Mouse (Mus musculus) liver, adult (tissue): ENCODE measurements around the gene Slco1a5.

ENCODE experiments used
- GATA4 ChIP-seq: IDR thresholded peaks from 2 replicates; pipeline ENCODE4 v1.6.1; 2014; ENCODE audit warnings: mild to moderate bottlenecking, low read length; ENCODE audit not compliant: insufficient replicate concordance

The Slco1a5 gene

GRCm38 (mm10) chr6:142329201-142329600 is 6.4 kb upstream of the Slco1a5 start:
- TF ChIP-seq GATA4: no peak

GRCm38 (mm10) chr6:142326598-142326997 is 3.8 kb upstream of the Slco1a5 start:
- no peak for TF ChIP-seq GATA4

DNA sequence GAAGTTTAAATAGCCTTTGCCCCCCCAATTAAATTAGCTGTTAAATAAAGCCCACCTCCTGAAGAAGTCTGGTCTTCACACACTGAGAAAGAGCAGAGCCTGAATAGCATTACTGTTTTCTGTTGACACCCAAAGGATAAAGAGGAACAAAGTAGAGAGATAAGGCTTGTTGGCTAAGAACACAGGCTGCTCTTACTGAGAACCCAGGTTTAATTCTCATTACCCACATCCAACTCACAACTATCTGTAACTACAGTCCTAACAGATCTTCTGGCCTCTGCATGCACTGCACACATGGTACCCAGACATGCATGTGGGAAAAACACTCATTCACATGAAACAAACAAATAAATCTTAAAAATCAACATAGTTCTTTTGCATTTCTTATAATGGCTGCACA is 5.7 kb downstream of the Slco1a5 start:
- no peak for TF ChIP-seq GATA4

GRCm38 (mm10) chr6:142314285-142314684 is 8.5 kb downstream of the Slco1a5 start:
- no peak for TF ChIP-seq GATA4

GRCm38 (mm10) chr6:142305076-142305475 is 17.7 kb downstream of the Slco1a5 start:
- TF ChIP-seq GATA4: no peak

- TF ChIP-seq GATA4: no peak
These were observed 24.7 kb downstream of the Slco1a5 start, which contains the start of gene Iapp for GRCm38 (mm10) chr6:142298098-142298497. Gene Iapp (plus strand): TSS chr6:142298423.

DNA sequence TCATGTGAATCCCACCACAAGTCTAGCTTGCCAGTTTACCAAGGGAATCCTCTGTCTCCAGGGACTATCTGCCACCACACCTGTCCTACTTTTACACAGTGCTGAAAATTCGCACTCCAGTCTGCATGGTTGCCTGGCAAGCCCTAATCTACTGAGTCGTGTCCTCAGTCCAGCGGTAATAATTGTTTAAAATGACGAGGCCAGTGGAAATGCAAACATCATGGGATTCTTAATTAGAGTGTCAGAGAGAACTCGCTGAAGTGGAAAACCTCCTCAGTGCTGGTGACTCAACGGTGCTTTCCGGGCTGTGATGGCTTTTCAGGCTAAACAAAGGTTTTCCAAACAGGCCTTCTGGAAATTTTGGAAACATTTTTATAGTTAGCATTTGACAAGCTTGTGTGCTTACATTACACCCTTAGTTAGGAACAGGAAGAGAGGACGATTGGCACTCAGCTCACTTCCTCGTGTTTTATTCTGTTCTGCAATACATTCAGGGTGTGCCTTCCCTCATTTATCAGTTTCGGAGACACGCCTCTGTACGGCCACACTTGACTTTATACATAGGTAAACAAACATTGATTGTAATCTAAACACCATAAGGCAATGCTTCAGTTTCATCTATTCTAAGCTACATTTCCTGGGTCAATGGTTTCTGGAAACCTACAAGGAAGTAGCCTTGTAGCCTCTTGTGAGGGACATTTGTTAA is 33.2 kb downstream of the Slco1a5 start:
- no peak for TF ChIP-seq GATA4

GRCm38 (mm10) chr6:142275721-142276442 is 46.9 kb downstream of the Slco1a5 start:
- no peak for TF ChIP-seq GATA4

- TF ChIP-seq GATA4: no peak
These were observed 77.7 kb downstream of the Slco1a5 start for GRCm38 (mm10) chr6:142245065-142245464.

DNA sequence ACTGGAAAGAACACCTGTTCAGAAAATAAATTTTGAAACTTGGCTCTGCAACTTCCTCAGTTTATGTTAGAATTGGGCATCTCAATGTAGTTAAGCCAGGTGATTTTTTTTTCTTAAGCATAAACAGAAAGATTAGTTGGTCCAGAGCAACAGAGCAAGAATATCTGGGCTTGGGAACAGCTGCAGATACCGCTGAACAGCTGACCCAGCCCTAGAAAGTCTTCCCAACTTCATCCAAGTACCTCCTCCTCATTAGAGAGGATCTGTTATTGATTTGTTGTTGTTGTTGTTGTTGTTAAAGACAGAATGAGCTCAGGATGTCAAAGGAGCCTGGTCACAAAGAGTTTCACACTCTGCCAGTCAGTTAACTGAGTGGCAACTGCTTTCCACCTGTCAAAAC is 83.3 kb downstream of the Slco1a5 start:
- no peak for TF ChIP-seq GATA4

GRCm38 (mm10) chr6:142220138-142220537 is 102.6 kb downstream of the Slco1a5 start:
- no peak for TF ChIP-seq GATA4

DNA sequence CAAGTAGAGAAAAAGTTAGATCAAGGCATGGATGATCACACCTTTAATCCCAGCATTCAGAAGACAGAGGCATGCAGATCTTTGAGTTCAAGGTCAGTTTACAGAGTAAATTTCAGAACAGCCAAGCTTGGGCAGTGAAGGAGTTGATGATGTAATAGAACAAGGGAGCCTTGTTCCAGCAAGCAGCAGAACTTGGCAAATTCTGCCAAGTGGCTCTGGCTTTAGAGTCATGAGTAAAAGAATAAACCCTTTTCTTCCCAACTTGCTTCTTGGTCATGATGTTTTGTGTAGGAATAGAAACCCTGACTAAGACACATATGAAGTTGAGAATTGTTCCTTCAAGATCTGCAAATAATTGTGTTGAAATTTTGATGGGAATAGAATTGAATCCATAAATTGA is 111.0 kb downstream of the Slco1a5 start:
- no peak for TF ChIP-seq GATA4

GRCm38 (mm10) chr6:142209749-142210148 is 113.0 kb downstream of the Slco1a5 start:
- no peak for TF ChIP-seq GATA4

- no peak for TF ChIP-seq GATA4
These were observed 114.4 kb downstream of the Slco1a5 start, which contains the start of gene Slco1a6 for GRCm38 (mm10) chr6:142208421-142208820. Gene Slco1a6 (minus strand): TSS chr6:142208521.

DNA sequence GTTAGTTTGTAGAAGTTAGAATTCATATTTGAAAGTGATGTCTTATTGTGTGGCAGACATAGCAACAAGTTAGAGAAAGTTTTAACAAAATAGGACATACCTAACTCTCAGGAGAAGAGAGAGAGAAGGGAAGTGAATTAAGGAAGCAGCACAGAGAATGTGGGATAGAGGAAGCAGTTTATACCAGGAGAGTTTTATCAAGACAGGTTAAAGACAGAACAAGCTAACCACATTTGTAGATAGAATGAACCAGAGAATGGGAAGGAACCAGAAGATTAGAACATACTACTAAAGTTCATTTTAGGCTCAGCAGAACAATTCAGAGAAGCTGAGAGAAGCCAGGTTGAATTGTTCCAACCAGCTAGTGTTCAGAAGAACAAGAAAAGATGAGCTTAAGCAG is 122.3 kb downstream of the Slco1a5 start:
- TF ChIP-seq GATA4: no peak

DNA sequence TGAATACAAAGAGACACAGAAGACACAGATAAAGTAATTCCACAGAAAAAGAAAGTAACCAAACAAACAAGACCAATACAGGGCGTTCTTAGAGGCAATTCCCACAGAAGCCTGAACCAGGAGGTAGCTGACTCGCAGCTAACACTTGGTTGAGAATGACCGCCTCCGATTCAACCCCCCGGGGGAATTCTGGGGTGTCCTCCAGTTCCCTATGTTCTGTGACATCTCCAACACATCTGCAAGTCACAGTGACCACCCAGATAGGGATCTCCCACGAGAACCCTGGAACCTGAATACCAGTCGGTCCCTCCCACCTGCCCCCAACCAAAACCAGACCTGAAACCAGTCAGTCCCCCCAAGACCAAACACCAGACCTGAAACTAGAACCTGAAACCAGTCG is 128.5 kb downstream of the Slco1a5 start:
- no peak for TF ChIP-seq GATA4

DNA sequence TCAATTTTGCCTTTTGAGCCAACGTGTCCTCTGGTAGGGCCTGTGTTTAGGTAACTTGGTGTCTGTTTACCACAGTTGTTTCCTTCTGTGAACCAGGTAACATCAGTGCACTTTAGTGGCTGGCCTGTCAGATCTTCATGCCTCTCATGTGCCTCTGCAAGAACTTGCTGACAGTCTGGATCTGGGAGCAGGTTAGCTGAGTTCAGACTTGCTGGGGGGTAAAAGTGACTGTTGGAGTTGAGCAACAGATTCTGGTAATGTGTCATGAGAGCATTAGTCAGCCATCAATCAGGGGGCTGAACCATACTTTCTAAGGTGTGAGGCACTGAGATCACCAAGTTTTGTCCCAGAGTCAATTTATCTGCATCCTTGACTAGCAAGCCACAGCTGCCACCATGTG is 130.8 kb downstream of the Slco1a5 start:
- TF ChIP-seq GATA4: no peak

DNA sequence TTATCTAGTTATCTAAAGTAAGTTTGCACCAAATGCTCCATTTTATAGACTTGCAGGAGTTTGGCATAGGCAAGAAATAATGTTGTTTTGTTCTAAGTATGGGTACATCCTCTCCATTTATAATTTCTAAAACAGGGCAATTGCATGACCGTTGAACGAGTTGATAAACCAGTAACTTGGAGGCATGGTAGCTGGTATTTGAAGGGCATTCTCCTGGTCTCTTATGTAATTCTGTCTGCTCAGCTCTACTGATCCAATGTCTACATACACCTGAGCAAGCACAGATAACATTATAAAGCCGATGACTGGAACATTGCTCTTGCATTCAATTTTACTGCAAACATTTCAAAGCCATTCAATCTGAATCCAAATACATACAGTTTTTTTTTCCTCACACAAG is 135.4 kb downstream of the Slco1a5 start:
- TF ChIP-seq GATA4: no peak
